Mouse (Mus musculus) layer of hippocampus, postnatal 14 days (tissue): Measurements from ENCODE around the gene Thy1. TPM values are rescaled to one million over a fixed set of nuclear protein-coding genes. Genes with fewer than 3 reads are reported as not detected.

ENCODE experiments used
- DNase-seq, 2 experiments: peaks; one replicate each; pipeline ENCODE4 v3.0.0; 2021 to 2022; ENCODE audit warnings: low spot score in 2 of 2, mixed read lengths in 1 of 2
- total RNA-seq, 2 experiments: library from RNA; stranded (reverse); gene quantifications; 2 replicates each; pipeline ENCODE4 v1.2.3; 2021

Gene Thy1
- total RNA-seq, 2 experiments from 2014 or later = 779 TPM

DNA sequence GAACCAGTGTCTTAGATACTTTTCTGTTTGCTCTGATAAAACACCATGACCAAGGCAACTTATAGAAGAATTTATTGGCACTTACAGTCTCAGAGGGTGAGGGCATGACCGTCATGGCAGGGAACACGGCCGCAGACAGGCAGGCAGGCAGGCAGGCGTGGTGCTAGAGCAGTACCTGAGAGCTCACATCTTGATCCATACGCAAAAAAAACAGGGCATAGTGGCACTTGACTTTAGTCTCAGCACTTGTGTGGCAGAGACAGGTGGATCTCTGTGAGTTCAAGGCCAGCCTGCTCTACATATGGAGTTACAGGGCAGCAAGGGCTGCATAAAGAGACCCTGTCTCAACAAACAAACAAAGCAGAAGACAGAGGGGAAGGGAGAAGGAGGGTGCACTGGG, 9.9 kb upstream of the Thy1 start:
- DNase-seq = no peak

DNA sequence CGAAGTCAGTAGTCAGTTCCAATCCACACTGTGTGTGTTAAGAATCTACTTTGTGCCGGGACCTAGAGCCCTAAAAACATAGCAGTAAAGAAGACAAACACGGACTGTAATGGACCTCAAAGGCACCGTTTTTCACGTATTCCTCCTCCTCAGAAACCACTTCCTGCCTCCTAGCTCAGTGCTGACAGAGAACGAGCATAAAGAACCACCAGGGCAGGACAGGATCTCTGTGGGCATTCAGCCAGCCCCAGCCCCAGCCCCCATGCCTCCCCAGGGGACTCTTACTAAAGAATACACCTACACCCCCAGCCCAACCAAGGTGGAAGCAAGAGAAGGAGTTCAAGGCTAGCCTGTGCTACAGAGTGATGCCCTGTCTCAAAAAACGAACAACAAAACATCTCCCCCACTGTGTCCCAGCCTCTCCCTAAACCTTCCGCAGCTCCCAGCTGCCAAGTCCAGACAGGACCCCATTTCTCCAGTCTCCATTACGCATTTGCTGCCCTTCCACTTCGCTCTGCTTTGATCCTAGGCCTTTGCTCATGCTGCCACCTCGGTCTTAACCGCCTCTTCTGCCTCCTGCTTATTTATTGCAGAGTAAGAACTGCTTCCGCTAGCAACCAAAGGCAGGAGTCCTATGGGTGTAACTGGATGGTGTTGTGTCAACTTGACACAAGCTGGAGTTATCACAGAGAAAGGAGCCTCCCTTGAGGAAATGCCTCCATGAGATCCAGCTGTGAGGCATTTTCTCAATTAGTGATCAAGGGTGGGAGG, 9.0 kb upstream of the Thy1 start:
- no peak for DNase-seq

GRCm38 (mm10) chr9:44037106-44037505, 6.1 kb upstream of the Thy1 start:
- DNase-seq = no peak

- no peak for DNase-seq
Measured at GRCm38 (mm10) chr9:44041511-44042395, 1.4 kb upstream of the Thy1 start.

DNA sequence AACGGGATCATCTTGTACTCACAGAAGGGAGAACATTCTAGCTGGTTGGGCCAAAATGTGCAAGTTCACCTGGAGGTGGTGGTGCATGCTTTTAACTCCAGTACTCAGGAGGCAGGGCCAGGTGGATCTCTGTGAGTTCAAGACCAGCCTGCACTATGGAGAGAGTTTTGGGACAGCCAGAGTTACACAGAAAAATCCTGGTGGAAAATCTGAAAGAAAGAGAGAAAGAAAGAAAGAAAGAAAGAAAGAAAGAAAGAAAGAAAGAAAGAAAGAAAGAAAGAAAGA, 846 bp upstream of the Thy1 start:
- DNase-seq = no peak

- no peak for DNase-seq
Measured at GRCm38 (mm10) chr9:44043708-44044425, 683 bp downstream of the Thy1 start.

- no peak for DNase-seq
Measured at GRCm38 (mm10) chr9:44044426-44045157, 1.4 kb downstream of the Thy1 start.

GRCm38 (mm10) chr9:44045158-44045883, 2.1 kb downstream of the Thy1 start:
- no peak for DNase-seq

- no peak for DNase-seq
Measured at GRCm38 (mm10) chr9:44045884-44046272, 2.7 kb downstream of the Thy1 start.

- no peak for DNase-seq
Measured at GRCm38 (mm10) chr9:44046426-44046825, 3.2 kb downstream of the Thy1 start.

GRCm38 (mm10) chr9:44047071-44047470, 3.9 kb downstream of the Thy1 start:
- DNase-seq = no peak

- no peak for DNase-seq
Measured at GRCm38 (mm10) chr9:44047571-44048490, 4.6 kb downstream of the Thy1 start.

DNA sequence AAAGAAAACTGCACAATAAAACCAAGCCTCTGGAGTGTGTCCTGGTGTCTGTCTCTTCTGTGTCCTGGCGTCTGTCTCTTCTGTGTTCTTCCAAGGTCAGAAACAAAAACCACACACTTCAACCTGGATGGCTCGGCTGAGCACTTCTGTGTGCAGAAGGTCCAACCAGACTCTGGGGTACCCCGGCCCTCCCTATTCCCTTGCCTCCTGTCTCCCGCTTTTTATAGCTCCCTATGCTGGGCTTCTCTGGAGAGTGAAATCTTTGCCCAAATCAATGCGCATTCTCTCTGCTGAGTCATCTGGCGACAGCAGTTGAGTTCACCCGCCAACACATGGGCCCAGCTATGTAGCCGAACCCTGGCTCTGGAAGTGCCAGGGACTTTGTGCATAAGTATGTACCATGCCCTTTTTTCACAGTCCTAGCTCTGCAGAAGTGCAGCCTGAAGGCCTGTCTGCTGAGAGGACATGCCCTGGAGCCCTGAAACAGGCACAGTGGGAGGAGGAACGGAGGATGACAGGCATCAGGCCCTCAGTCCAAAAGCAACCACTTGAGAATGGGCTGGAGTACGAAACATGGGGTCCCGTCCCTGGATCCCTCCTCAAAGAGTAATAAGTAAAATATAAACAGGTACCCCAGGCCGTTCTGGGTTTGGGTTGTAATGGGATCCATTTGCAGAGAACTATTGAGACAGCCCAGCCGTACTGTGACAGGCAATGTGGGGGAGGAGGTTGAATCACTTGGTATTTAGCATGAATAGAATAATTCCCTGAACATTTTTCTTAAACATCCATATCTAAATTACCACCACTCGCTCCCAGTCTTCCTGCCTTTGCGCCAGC, 5.6 kb downstream of the Thy1 start:
- no peak for DNase-seq

GRCm38 (mm10) chr9:44049381-44050165, 6.4 kb downstream of the Thy1 start:
- DNase-seq = no peak

- DNase-seq = no peak
Measured at GRCm38 (mm10) chr9:44052855-44053254, 9.7 kb downstream of the Thy1 start.

GRCm38 (mm10) chr9:44053936-44054335, 10.8 kb downstream of the Thy1 start:
- DNase-seq = no peak

DNA sequence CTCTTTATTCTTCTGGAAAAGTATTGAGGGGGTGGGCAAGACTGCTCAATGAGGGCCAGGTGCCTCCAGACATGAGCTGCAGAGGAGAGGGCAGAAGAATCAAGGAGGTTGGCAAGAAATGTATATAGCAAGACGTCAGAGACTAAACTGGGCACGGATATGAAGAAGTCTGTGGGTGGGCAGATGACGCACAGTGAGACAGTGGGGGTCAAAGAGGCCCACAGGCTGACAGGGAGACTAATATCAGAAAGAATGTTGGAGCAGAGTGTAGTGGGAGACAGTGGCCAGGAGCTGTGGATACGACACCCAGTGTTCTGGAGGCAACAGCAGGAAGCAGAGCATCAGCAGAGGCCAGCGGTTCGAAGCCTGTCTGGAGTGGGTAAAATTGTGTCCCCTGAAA, 15.4 kb downstream of the Thy1 start:
- no peak for DNase-seq

DNA sequence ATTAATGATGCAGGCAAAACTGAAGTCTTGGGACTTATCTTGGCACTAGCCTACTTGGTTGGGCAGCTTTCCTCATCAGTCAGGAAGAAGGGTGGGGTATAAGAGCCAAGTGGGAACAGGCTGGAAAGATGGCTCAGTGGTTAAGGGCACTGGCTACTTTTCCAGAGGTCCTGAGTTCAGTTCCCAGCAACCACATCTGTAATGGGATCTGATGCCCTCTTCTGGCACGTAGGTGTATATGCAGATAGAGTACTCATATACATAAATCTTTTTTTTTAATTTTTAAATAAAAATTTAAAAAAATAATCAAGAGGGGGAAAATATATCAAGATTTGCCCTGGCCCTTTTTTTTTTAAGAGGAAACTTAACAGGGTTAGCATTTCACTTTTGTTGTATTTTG, 22.0 kb downstream of the Thy1 start:
- DNase-seq = no peak
